Mouse (Mus musculus) MEL (cell line): ENCODE measurements around the gene Dohh. TPM values are rescaled to one million over a fixed set of nuclear protein-coding genes. Genes with fewer than 3 reads are reported as not detected.

Experiments used
- DNase-seq: peaks from one replicate; pipeline ENCODE4 v3.0.0; 2011; ENCODE audit warnings: low read depth, low spot score
- H3K27ac ChIP-seq: 2 replicates; pipeline ENCODE4 v1.5.1; 2012; ENCODE audit warnings: low read depth, mild to moderate bottlenecking, control low read depth, low read length, moderate library complexity; ENCODE audit not compliant: control insufficient read depth
- H3K27me3 ChIP-seq, 2 experiments: fragments of 150-350 bp in 1 of 2; sonication (generic) in 1 of 2; 2 replicates each; pipeline ENCODE4 v1.6.1; 2012; ENCODE audit warnings: low read length in 2 of 2, mild to moderate bottlenecking in 2 of 2, improper control_type of control experiment in 1 of 2, moderate library complexity in 1 of 2; ENCODE audit not compliant: insufficient read depth in 2 of 2, control insufficient read depth in 1 of 2
- H3K36me3 ChIP-seq, 2 experiments: 2 replicates each; pipeline ENCODE4 v1.6.1; 2012 to 2014; ENCODE audit warnings: low read length in 2 of 2, improper control_type of control experiment in 1 of 2, inconsistent platforms in 1 of 2, mild to moderate bottlenecking in 1 of 2; ENCODE audit not compliant: insufficient read depth in 2 of 2, control insufficient read depth in 1 of 2
- H3K4me1 ChIP-seq, 2 experiments: fragments of 150-350 bp in 1 of 2; sonication (generic) in 1 of 2; 2 replicates each; pipeline ENCODE4 v1.6.1; 2012; ENCODE audit warnings: low read length in 2 of 2, improper control_type of control experiment in 1 of 2, mild to moderate bottlenecking in 1 of 2; ENCODE audit not compliant: insufficient read depth in 2 of 2, control insufficient read depth in 1 of 2
- H3K4me3 ChIP-seq, 2 experiments: fragments of 150-350 bp in 1 of 2; sonication (generic) in 1 of 2; 2 replicates each; pipeline ENCODE4 v1.5.1; 2012; ENCODE audit warnings: low read depth in 2 of 2, low read length in 2 of 2, mild to moderate bottlenecking in 2 of 2, moderate library complexity in 2 of 2, control low read depth in 1 of 2, improper control_type of control experiment in 1 of 2; ENCODE audit not compliant: control insufficient read depth in 1 of 2, insufficient read depth in 1 of 2
- H3K79me2 ChIP-seq: 2 replicates; pipeline ENCODE4 v1.6.1; 2012; ENCODE audit warnings: mild to moderate bottlenecking, low read length, moderate library complexity; ENCODE audit not compliant: control insufficient read depth, poor library complexity, insufficient read depth
- H3K9ac ChIP-seq: 2 replicates; pipeline ENCODE4 v1.6.1; 2012; ENCODE audit warnings: low read depth, mild to moderate bottlenecking, control low read depth, low read length, moderate library complexity; ENCODE audit not compliant: control insufficient read depth, poor library complexity, severe bottlenecking
- H3K9me3 ChIP-seq: fragments of 150-350 bp; sonication (generic); replicated peaks from 2 replicates; pipeline ENCODE4 v1.6.1; 2012; ENCODE audit warnings: mild to moderate bottlenecking, low read length, improper control_type of control experiment, moderate library complexity; ENCODE audit not compliant: insufficient read depth
- CHD2 ChIP-seq: IDR thresholded peaks from 2 replicates; pipeline ENCODE4 v1.6.1; 2011; ENCODE audit warnings: low read length, improper control_type of control experiment
- CTCF ChIP-seq, 3 experiments: IDR thresholded peaks in 2 of 3; conservative IDR thresholded peaks in 1 of 3; 2 replicates each; pipeline ENCODE4 v1.5.1; 2011 to 2012; ENCODE audit warnings: low read length in 3 of 3, low read depth in 2 of 3, mild to moderate bottlenecking in 2 of 3, improper control_type of control experiment in 1 of 3, inconsistent platforms in 1 of 3, mixed read lengths in 1 of 3, moderate library complexity in 1 of 3; ENCODE audit not compliant: control insufficient read depth in 1 of 3, insufficient read depth in 1 of 3, poor library complexity in 1 of 3, severe bottlenecking in 1 of 3
- E2F4 ChIP-seq: IDR thresholded peaks from 2 replicates; pipeline ENCODE4 v1.6.1; 2011; ENCODE audit warnings: low read depth, low read length, improper control_type of control experiment, borderline replicate concordance
- GABPA ChIP-seq: IDR thresholded peaks from 2 replicates; pipeline ENCODE4 v1.6.1; 2012; ENCODE audit warnings: low read depth, mild to moderate bottlenecking, inconsistent platforms, low read length, improper control_type of control experiment, moderate library complexity
- KAT2A ChIP-seq: conservative IDR thresholded peaks from 2 replicates; pipeline ENCODE4 v1.6.1; 2012; ENCODE audit warnings: low read depth, low read length, improper control_type of control experiment, inconsistent platforms
- MAZ ChIP-seq: IDR thresholded peaks from 2 replicates; pipeline ENCODE4 v1.6.1; 2012; ENCODE audit warnings: low read depth, mild to moderate bottlenecking, inconsistent platforms, low read length, improper control_type of control experiment
- MXI1 ChIP-seq: IDR thresholded peaks from 2 replicates; pipeline ENCODE4 v1.6.1; 2011; ENCODE audit warnings: mild to moderate bottlenecking, low read depth, low read length, improper control_type of control experiment
- MYC ChIP-seq: IDR thresholded peaks from 2 replicates; pipeline ENCODE4 v1.6.1; 2011; ENCODE audit warnings: low read depth, mild to moderate bottlenecking, low read length, improper control_type of control experiment, moderate library complexity
- TCF12 ChIP-seq: IDR thresholded peaks from 2 replicates; pipeline ENCODE4 v1.6.1; 2014; ENCODE audit warnings: low read depth, mild to moderate bottlenecking, inconsistent platforms, low read length, improper control_type of control experiment, moderate library complexity
- UBTF ChIP-seq: IDR thresholded peaks from 2 replicates; pipeline ENCODE4 v1.6.1; 2012; ENCODE audit warnings: low read depth, mild to moderate bottlenecking, inconsistent platforms, low read length, improper control_type of control experiment, moderate library complexity, borderline replicate concordance; ENCODE audit not compliant: insufficient read depth
- USF1 ChIP-seq: IDR thresholded peaks from 2 replicates; pipeline ENCODE4 v1.6.1; 2014; ENCODE audit warnings: low read depth, mild to moderate bottlenecking, inconsistent platforms, low read length, improper control_type of control experiment, moderate library complexity
- polyA plus RNA-seq, 2 experiments: library from polyadenylated mRNA; stranded (reverse) in 1 of 2; unstranded in 1 of 2; fragments of >175 nt in 1 of 2; fragments of >200 nt in 1 of 2; gene quantifications; 2 replicates each; pipeline versions ENCODE4 v1.2.1 to v1.2.4; 2012; ENCODE audit warnings: low replicate concordance in 2 of 2, low read depth in 1 of 2; ENCODE audit not compliant: insufficient read length in 2 of 2, insufficient read depth in 1 of 2, missing spikeins in 1 of 2
- total RNA-seq: library from RNA; depleted of rRNA; stranded (reverse); fragments of 300-350 nt; gene quantifications from 2 replicates; pipeline ENCODE4 v1.2.3, GENCODE M21; 2012

The Dohh gene
- total and polyA plus RNA-seq, 3 experiments = 145 to 153 TPM; not detected in 1

DNA sequence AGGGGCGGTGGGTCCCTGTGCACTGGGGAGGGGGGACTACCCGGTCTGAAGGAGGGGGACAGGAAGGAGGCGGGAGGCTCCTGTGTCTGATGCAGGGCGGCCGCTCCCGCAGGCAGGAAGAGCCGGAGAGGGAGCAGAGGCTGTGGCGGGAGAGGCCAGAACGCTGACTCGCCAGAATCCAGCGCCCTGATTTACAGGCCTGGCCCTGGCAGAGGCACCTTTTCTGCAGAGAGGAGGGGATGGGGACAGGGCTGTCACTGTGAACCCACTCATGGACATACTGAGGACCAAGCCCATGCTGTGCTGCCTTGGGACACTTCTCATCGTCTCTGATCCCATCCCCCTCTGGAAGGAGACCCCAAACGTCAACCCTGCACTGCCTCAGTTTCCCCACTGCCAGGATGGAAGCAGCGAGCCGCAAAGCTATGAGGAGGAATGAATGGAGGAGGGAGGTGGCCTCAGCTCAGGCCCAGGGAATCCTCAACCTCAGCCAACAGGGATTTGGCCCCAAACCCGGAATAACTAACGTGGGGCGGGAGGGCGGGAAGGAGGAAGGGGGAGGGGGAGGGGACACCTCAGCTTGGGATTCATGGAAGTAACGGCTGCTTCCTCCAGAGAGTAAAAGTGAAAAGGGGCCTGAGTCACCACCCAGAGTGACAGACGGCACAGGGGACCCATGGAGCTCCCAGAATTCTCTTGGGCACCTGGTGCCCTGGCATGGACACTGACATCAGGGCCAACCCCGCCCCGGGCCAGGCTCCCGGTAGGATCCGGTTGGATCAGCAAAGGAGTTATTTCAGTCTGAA lies 40.2 kb downstream of the Dohh start:
- DNase-seq = no peak
- H3K27ac ChIP-seq = no peak overlapping the region
- H3K4me3 ChIP-seq = no peak overlapping the region
- peaks cover 0 to 9% of the 10 kb centered on the region in 2 experiments; a peak in 2 of 4 replicates for H3K4me1 ChIP-seq
- no peak overlapping the region for H3K9ac ChIP-seq
- peaks cover 7% of the 10 kb centered on the region for H3K79me2 ChIP-seq
- H3K9me3 ChIP-seq = no peaks in the 10 kb centered on the region
- peaks cover 0 to 3% of the 10 kb centered on the region in 2 experiments; a peak in 1 of 4 replicates for H3K36me3 ChIP-seq
- no peaks in the 10 kb centered on the region for H3K27me3 ChIP-seq
- TF ChIP-seq MAZ (no peak), KAT2A (no peak), TCF12 (no peak), E2F4 (no peak)
- TF ChIP-seq, all 39 proteins: peak for 0

DNA sequence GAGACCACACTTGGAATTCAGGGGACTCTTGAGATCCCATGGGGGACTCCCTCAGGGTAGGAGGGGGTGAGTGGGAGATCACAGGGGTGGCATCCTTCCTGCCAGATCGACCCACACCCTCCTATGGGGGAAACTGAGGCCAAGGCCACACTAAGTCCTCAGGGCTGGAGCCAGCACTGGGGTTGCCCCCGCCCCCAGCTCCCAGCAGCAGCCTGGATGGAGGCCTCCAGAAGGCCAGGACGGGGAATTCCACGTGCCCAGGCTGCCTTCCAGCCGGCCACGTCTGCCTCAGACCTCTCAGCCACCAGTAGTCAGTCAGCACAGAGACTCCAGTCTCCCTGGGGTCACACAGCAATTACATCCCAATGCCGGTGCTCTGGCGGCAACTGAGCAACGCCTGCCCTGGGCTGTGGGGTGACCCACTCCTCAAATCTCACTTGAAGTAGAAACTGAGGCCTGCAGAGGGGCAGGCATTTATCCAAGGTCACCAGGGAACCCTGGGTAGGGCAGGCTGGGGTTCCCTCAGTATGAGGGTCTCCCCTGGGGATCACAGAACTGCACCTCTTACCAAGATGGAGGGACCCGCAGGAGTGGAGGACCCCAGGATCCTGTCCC lies 41.1 kb downstream of the Dohh start:
- H3K36me3 ChIP-seq = peaks cover 0 to 3% of the 10 kb centered on the region in 2 experiments; a peak in 1 of 4 replicates
- no peak overlapping the region for H3K4me3 ChIP-seq
- H3K9ac ChIP-seq = no peak overlapping the region; the same call in 1 of the 2 replicates
- H3K79me2 ChIP-seq = peaks cover 7% of the 10 kb centered on the region
- TF ChIP-seq MYC = no peak
- TF ChIP-seq UBTF = no peak
- no peak for TF ChIP-seq USF1
- TF ChIP-seq CTCF (IDR thresholded peaks at IDR 0.05 in 2 of 3, conservative IDR thresholded peaks at IDR 0.05 in 1 of 3; ENCODE audit: control insufficient read depth in 1 of 3, insufficient read depth in 1 of 3, low read depth in 2 of 3, low read length in 3 of 3, poor library complexity in 1 of 3, severe bottlenecking in 1 of 3) = no peak
- peaks cover 0 to 9% of the 10 kb centered on the region in 2 experiments; a peak in 2 of 4 replicates for H3K4me1 ChIP-seq
- H3K27ac ChIP-seq = no peak overlapping the region
- DNase-seq = no peak
- H3K9me3 ChIP-seq = no peaks in the 10 kb centered on the region
- H3K27me3 ChIP-seq = no peaks in the 10 kb centered on the region

DNA sequence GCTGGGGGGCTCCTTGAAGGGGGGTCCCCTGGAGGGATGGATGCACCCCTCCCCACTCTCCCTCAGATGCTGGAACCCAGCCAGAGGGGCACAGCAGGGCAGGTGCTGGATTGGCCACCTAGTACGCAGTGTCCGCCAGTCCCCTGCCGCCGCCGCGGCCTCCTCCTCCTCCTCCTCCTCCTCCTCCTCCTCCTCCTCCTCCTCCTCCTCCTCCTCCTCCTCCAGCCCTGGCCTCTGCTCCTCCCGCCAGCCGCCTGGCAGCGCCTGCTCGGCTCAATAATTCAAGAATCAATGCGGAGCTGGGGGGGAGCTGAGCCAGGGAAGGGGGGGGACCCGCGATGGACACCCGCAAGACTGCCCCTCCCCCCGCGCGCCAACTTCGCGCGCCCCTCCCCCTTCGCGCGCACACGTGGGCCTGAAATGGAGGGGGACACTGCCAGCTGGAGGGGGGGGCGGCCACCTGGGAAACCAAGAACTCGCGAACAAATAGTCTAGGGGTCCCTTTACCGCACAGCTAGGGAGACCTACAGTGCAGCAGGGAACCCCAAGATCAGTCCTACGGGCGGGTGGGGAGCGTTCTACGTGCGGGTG lies 41.9 kb downstream of the Dohh start:
- TF ChIP-seq MXI1 = peak; percentile 62
- no peak for TF ChIP-seq GABPA
- TF ChIP-seq CHD2 = no peak
- Histone ChIP-seq H3K4me1 (peaks cover 0 to 9% of the 10 kb centered on the region in 2 experiments; a peak in 2 of 4 replicates), H3K27ac (peak overlapping the region; percentile 11; the same call in 1 of the 2 replicates), H3K4me3 (peak overlapping the region; percentile 66 to 91), H3K36me3 (peaks cover 0 to 3% of the 10 kb centered on the region in 2 experiments; a peak in 1 of 4 replicates), H3K27me3 (no peaks in the 10 kb centered on the region), H3K79me2 (peaks cover 7% of the 10 kb centered on the region), H3K9ac (peak overlapping the region; percentile 81), H3K9me3 (no peaks in the 10 kb centered on the region)
- DNase-seq = peak; percentile 50
